Mouse (Mus musculus) left cerebral cortex, postnatal 10 days (tissue): ENCODE results near the gene Car1. TPM values are rescaled to one million over a fixed set of nuclear protein-coding genes. Genes with fewer than 3 reads are reported as not detected.
"Not testable (repeated sequence)": the region's sequence is repeated elsewhere in the genome, so short reads cannot be mapped to it uniquely, and the experiment has no call there.

Experiments used
- DNase-seq, 2 experiments: peaks; one replicate each; pipeline ENCODE4 v3.0.0; 2021 to 2022; ENCODE audit warnings: low spot score in 2 of 2, mixed read lengths in 1 of 2; ENCODE audit errors: extremely low spot score in 1 of 2
- intact Hi-C: fragments of 180-260 bp; cut with DNase I; formaldehyde crosslinking; loops from one replicate; pipeline ENCODE4 v1.15.1; 2025
- total RNA-seq, 2 experiments: library from RNA; stranded (reverse); gene quantifications; 2 replicates each; pipeline ENCODE4 v1.2.3; 2021

The Car1 gene
- not detected for total RNA-seq

DNA sequence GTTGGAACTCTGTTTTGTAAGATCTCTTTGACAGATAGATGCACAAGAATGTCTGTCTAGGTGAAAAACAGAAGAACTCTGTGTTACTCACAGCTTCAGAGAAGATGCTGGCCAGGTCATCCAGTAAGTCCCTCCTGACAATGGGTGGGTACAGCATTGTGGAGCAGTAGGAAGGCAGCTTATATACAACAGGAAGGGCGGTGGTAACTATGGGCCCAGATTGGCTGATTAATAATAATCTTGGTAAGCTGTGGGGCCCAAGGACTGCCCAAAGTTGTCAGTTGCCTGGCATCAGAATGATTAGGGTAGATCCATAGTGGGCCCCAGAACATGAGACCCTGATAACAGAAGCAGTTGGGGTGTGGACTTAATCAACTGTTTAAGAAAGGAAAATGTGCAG, at the start of gene Car1:
Gene Car1 (minus strand): TSS at position 158 of the 400 bp plus-strand sequence.
- no peak for DNase-seq
- intact Hi-C loops: no loop called here

DNA sequence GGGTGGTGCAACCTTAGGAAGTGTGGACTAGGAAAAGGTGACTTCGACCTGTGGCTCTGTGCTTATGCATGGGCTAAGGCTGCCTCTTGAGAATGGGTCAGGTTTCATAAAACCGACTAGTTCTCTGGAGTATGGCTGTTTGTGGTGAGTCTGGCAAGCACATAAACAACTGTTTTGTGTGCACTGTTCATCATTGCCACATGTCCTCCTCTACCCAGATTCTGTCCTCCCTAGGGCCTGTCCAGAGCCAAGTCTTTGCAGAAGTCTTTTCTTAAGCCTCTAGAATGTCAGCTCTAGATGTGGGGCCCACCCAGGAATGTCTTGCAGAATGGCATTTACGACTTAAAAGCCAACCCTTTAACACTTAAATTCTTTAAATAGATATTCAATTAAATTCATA, 49.7 kb upstream of the Car1 start:
- intact Hi-C loops: no loop called here
- no peak for DNase-seq

DNA sequence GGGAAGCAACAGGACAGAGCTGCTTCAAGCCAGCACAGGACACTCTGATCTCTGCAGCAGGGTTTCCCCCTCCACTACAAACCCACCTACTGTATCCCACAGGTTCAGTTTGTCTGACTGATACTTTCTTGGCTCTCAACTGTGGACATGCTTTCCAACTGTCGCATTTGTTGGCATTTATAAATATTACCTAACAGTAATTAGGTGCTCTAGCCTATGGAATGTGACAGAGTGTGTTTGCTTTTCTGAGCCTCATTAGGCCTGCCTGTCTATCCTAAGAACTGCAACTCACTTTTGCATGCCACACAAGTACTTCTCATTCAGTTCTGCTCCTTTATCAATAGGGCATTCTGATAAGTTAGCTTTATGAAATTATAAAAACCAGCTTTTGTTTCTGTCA, 46.3 kb upstream of the Car1 start:
- DNase-seq: no peak
- intact Hi-C loops: no loop called here

DNA sequence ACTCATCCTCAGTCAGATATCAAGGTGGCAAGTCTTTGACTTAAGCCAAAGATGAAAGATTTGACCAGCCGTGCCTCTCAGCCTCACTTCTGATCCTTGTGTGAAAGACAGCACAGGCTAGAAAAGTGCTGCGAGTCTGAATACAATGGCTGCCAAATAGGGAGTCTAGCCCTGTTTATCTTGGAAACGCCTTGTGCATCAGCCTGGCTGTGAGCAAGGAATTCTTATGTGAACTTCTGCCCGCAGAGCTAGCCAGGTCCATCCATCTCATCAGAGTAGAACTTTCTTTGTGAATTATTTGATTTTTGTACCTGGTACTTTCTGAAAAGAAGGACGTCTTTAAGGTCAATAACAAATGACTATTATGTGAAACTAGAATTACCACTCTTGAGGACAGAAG, 45.8 kb upstream of the Car1 start:
- intact Hi-C loops: no loop called here
- DNase-seq: no peak

DNA sequence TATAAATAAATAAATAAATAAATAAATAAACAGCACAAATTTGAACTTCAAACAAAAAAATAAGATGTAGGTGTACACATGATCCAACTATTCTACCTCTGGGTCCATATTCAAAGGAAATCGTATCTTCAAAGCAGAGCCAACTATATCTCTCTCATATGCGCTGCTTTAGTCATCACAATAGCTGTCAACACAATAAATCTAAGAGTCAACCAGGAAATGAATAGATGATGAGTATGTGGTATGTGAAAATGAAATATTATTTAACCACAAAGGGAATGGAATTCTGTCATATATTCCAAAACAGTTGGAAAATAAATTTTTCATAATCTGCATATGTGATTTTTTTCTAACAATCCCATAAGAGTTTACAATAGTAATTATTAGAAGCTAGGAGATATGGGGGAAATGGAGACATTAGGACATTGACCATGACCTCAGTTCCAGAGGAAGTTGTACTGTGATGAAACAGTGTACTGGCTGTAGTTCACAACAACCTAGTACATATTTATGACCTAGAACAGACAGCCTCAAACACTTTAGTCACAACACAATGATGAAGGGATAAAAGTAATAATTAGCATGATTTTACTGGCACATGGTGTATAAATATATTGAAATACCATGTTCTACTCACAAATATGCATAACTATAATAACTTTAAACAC, 40.6 kb upstream of the Car1 start:
- DNase-seq: no peak

DNA sequence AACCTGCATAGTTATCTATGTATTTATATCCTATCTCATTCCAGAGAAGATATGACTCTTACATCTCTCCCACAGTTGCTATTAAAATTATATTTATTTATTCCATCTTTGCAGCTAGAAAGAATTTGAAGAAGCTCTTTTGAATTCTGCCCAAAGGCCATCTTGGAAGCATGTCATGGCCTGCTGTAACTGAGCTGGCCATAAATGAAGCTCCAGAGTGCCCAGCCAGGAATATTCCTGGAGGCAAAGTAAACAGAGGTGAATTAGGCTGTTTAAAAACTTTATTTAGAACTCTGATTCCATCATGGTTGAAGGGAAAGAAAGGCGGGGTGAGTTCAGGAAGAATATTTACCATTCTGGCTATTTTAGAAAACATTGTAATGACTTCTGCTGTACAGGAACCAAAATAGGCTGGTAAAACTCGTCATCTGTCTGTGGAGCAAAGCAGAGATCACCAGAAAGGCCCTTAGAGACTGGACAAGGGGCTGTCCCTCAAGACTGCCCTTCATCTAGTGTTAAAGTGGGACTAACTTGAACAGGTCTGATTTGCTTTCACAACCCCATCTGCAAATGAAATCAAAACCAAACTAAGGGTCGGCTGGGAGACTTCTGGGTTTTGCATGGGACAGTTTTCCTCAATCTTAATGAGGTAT, 31.4 kb upstream of the Car1 start:
- no peak for DNase-seq
- intact Hi-C loops: no loop called here

More for the DNA sequence above, 40.6 kb upstream of the Car1 start:
- intact Hi-C loops: no loop called here

DNA sequence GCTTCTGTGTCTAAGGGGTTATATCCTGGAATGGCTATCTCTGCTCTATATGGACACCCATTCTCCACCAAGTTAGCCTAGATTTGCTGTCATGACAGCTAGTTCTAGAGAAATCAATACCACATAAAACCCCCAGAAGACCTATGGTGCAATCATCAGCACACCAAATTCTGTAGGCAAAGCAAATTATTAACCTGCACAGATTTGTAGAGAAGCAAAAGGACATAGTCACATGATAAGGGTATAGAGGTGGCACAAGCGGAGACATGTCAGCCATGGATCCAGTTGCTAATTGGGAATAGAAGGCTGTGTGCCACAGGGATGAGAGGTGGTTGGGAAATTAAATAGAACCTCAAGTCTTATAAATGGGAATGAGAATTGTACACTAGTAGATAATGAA, 30.8 kb upstream of the Car1 start:
- no peak for DNase-seq
- intact Hi-C loops: no loop called here

DNA sequence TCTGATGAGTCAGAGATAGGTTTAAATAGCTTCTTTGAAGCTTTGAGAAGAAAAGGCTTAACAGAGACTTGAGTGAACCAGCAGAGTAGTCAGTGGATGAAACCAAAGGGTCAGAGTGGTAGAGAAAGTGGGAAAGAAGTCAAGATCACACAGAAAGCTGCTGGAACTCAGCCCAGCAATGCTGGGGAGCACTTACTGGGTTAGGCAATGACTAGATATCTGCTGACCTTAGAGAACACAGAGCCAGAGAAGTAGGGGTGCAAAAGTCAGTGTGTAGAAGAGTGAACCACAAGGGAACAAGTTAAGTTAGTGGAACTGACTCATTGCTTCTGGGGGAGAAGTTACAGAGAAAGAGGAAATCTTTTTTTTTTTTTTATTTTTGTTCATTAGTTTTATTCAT, 24.6 kb upstream of the Car1 start:
- no peak for DNase-seq
- intact Hi-C loops: no loop called here

DNA sequence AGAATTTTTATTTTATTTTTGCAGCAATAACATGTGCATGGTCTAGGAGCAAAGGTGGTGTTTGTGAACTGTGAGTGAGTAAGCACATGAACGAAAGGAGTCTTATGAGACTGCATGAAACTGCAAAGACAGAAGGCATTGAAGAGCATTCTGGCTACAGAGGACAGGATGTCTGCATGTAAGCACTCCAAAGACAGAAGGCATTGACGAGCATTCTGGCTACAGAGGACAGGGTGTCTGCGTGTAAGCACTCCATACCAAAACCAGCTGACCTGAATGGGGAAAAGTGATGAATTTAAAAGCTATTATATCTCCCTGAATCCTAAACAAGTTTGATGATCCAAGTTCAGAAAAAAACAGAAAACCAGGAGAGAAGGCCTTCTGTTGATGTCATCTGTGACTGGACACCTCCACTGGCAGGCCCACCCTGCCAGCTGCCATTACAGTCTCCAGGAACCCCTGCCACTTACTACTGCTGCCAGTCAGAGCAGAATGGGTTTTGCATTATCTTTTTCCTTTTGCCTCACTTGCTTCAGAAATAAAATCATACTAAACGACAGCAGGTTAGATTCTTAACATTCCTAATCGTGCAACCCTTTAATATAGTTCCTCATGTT, 23.2 kb upstream of the Car1 start:
- no peak for DNase-seq
- intact Hi-C loops: no loop called here

DNA sequence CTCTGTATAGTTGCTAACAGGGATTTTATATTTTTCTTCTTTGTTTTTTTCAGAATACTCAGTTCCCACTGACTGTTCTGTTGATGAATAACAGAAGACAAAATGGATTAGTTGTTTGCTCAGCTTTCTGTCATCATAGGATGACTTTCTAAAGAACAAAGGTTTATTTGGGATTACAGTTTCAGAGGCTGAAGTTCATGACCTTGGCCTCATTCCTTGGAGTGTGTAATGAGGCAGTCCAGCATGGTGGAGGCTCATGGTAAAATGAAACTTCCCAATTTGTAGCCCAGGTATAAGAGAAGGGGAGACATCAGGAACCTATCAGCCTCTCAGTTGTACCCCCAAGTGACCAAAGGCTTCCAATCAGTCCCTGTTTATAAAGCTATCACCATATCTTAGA, 20.7 kb upstream of the Car1 start:
- intact Hi-C loops: no loop called here
- no peak for DNase-seq

DNA sequence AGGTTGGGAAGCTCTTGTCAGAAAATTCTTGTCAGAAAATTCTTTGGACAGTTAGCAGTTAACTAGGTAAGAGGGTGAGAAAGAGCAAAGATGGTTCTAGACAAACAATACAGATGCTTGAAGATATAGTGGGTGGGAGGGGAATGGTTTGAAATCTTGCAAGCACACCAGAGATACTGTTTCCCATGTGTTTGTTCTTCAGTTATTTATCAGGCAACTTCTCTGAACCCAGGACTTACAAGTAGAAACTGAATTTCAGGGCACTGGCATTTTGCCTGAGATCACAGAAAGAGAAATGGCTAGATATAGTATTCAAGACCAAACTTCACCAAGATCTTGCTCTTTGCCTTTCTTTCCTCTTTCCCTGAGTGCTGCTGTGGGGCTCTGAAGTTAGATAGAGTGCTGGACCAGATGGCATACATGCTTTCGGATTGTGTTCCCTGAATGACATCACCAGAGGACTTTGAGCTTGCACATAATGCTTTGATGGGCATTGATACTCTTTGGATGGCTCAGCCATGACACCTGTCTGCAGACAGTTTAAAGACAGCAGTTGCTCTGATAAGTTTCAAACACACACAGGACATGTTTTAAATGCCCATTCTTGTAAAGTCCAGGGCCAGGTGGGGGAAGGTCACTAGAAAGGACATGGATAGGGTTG, 11.8 kb upstream of the Car1 start:
- DNase-seq: no peak
- intact Hi-C loops: no loop called here

DNA sequence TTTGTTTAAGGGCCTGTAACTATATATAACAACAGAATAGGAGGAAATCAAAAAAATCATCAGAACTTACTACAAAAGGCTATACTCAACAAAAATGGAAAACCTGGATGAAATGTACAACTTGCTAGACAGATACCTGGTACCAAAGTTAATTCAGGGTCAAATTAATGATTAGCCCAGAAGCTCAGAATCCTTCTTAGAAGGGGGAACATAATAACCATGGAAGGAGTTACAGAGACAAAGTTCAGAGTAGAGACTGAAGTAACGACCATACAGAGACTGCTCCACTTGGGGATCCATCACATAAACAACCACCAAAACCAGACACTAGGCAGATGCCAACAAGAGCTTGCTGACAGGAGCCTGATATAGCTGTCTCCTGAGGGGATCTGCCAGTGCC, 7.2 kb upstream of the Car1 start:
- DNase-seq, intact Hi-C loops: not testable (repeated sequence)

DNA sequence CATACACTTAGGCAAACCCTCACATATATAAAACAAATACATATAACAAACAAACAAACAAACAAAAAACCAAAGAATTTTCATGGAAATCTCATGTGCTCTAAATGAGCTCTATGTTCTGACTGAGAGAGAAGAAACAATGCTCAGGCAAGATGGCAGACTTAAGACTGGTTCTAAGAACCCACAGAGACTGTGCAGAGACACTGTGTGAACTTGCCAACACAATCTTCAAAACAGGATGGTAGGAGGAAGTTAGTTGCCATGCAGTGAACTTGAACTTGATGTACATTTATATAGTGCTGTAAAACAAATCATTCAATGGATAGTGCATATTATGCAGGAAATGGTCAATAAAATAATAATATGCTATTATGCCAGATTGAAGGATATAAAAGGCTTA, 1.5 kb downstream of the Car1 start:
- intact Hi-C loops: no loop called here

DNA sequence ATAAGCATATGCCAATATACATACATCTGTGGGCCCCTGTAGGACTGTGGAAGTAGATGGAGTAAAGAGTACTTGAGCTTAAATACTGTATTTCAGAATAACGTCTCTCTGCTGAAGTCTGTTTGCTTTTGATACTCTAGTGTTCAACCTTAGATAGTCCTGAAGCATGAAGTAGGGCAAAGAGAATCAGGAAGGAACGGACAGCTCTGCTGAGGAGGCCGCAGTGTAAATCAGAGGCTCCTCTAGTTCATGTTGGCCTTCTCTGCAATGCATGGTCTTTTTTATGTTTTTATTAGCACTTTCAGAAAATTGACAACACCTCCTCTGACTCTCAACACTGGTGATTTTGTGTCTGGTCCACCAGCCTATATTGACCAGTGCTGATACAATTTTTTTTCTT, 2.2 kb downstream of the Car1 start:
- intact Hi-C loops: no loop called here
- no peak for DNase-seq

More for the DNA sequence above, 1.5 kb downstream of the Car1 start:
- DNase-seq: no peak

DNA sequence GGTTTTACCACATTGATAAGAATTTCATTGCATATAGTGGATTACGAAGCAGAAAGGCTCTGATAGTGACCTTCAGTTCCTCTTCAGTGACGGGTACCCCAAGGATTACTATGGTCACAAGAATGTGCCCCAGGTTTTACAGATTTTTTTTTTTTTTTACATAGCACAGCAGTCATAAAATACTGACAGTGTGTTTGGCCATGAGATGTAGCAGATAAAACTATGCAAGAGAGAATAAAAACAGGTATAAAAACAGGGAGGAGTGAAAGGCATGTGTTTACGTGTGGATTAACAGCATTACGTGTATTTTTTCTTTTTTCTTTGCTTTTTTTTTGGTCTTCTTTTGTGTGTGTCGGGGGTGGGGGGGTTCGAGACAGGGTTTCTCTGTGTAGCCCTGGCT, 3.3 kb downstream of the Car1 start:
- no peak for DNase-seq
- intact Hi-C loops: no loop called here

DNA sequence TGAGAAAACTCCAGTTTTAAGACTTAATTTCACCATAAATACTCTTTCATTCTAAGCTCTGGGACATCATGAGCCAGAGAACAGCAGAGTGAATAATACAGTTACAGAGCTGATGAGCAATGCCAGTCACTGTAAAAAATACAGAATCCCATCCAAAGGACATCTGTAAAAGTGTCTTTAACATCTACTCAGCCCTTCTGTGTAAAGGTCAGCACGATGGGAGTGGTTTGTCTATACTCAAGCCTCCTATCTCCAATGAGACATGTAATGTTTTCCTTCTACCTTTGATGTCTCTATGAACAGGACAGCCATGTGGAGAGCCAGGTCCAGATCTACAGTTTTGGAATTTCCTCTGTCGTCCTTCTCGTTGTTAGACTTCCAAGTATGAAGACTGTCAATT, 11.1 kb downstream of the Car1 start:
- DNase-seq: no peak
- intact Hi-C loops: no loop called here

DNA sequence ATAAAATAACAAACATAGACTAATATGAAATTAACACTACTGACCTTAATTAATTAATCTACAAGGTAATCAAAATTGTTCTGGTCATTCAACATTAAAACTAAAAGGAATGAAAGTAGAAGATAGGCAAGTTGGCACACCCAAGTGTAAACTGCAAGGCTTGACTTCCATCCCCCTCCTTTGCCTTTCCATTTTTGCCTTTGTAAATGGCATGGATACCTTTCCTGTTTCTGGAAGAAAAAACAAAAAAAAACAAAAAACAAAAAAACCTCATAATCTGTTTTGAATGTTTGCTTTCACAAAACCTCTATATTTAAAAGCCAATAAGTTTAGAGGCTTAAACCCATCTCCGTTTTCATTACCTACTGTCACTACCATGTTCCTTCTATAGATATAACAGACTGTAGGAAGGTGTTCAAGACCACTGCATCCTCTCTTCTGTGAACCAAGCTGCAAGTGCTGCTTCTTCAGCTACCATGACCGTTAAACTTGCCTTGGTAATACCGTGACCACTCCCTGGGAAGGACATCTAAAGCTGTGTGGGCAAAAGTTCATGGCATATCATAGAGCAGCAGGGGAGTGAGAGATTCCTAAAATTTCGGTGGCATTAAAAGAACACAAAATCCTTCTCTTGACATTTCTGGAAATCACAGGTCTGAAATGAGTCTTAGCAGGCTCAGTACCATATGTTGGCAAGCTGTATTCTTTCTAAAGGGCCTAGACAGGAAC, 12.7 kb downstream of the Car1 start:
- intact Hi-C loops: no loop called here
- peak in 1 of 2 experiments; percentile 0 for DNase-seq

DNA sequence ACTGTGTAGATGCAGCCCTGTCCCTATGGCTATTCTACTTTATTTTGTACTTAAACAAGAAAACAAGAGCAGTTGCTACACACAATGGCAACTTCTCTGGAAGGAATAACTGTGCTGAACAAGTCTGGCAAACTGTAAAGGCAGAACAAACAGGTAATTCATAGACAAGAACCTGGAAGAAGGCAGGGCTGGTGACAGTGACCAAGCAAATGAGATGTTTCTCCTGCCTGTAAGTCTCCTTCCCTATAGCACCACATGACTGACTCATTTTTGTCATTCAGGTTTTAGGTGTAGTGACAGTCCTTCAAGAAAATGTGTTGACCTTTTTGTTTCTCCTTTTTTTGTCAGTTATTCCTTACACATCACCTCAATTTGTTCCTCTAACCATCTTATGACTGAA, 16.1 kb downstream of the Car1 start:
- intact Hi-C loops: no loop called here
- no peak for DNase-seq

DNA sequence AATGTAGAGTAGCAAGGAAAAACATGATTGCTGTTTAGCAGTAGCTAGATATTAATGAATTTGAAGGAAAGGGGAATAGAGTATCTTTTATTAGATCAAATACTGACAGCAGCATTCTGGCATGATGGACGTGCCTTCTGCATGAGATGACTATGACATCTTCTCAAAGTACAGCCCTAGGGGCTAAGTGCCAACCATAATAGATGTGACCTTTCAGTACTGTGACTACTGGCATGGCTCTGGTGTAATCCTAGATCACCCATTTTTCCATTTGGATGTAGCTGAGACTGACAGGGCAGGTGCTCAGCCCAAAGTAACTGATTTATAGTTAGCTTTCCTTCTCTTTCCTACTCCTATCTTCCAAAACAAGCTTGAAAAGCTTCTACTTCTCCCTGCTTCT, 20.6 kb downstream of the Car1 start:
- intact Hi-C loops: no loop called here
- no peak for DNase-seq
